Mouse (Mus musculus) embryo, embryonic 11 days (tissue): ENCODE results near the gene Gm10401.
A peak's percentile ranks its signal among the peaks of the same experiment; 100 is the strongest.
"Not testable (repeated sequence)": the region's sequence is repeated elsewhere in the genome, so short reads cannot be mapped to it uniquely, and the experiment has no call there.

Experiments
- DNase-seq: peaks from one replicate; pipeline ENCODE4 v3.0.0-alpha.2; 2015

The Gm10401 gene

DNA sequence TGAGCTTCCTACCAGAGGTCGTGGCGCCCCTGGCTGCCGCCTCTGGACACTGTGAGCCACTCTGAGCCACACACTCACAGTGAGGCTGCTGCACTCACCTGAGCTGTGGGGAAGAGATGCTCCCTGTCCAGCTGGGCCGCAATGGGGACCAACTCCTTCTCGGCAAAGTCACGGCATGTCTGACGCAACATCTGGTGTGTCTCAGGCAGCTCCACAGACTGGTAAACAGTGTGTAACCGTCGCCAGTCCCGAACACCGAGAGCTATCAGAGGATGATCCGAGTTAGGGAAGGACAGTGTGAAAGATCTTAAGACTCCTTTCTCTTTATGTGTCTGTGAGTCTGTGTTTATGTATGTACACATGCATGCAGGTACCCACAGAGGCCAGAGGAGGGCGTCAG, 19.4 kb upstream of the Gm10401 start:
- no peak for DNase-seq

- DNase-seq: no peak
These were observed 18.3 kb upstream of the Gm10401 start for GRCm38 (mm10) chr5:115116426-115116825.

- no peak for DNase-seq
These were observed 16.4 kb upstream of the Gm10401 start for GRCm38 (mm10) chr5:115114501-115114900.

GRCm38 (mm10) chr5:115113244-115113643, 15.1 kb upstream of the Gm10401 start:
- no peak for DNase-seq

DNA sequence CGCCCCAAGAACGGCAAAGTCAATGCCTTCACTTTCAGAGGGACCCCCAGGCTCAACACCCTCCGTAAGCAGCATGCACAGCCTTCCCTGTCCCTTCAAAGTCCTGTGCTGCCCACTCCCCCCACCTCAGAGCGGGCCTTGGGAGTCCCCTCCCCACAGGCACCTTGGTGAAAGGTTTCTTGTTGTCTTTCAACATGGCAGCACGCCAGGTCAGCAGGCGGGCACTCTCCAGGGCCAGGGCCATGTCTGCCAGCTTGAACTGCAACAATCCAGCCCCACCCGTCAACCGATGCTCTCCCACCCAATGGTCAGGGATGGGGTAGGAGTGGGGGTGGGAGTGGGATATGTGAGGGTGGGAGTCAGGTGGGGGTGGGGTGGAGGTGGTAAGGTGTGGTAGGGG, 13.1 kb upstream of the Gm10401 start:
- DNase-seq: no peak

DNA sequence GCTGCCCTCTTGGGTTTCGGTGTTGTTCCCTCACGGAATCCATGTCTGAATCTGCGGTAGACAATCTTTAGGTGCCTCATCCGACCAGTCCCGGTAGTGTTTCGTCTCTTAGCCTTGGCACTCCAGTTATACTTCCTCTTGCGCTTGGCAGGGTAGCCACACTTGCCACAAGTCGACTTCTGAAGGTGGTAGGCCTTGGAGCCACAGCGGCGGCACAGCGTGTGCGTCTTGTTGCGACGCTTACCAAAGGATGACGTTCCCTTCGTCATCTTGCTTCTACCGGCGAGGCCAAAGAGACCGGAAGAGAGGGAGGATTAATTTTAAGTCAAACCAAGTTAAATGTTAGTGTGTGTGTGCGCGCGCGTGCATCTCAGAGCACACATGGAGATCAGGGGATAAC, 5.2 kb upstream of the Gm10401 start:
- DNase-seq: not testable (repeated sequence)

DNA sequence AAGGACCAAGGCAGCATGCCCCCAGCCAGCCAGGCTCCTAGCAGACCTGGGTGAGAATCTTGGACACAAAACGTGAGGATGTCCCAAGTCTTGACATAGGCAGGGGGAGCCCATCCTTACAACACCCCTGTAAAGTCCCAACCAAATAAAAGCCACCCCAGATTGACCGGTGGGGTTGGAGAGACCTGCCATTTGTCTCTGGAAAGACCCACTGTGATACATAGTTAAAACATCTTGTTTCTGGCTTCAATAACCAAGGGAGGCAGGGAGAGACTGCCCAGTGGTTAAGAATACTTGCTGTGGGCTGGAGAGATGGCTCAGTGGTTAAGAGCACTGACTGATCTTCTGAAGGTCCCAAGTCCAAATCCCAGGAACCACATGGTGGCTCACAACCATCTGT, 4.1 kb upstream of the Gm10401 start:
- DNase-seq: no peak

GRCm38 (mm10) chr5:115100473-115100872, 2.4 kb upstream of the Gm10401 start:
- DNase-seq: no peak

GRCm38 (mm10) chr5:115099991-115100390, 1.9 kb upstream of the Gm10401 start:
- no peak for DNase-seq

GRCm38 (mm10) chr5:115099530-115099929, 1.4 kb upstream of the Gm10401 start:
- no peak for DNase-seq

DNA sequence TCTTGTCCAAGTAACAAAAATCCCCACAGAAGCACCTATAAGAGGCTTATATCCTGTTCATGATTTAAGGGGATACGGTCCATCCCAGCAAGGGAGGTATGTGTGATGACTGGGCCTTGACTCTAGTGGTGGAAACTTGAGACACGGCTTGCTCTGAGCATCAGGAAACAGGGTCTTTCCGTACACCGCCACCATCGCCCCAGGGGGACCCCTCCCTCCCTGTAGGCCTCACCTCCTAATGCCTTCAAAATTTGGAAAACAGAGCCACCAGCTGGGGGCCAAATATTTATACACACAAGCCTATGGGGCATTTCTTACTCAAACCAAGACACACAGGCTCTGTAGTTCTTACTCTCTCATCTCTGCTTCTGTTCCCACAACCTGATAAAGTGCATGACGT, 6.3 kb downstream of the Gm10401 start:
- DNase-seq: no peak

DNA sequence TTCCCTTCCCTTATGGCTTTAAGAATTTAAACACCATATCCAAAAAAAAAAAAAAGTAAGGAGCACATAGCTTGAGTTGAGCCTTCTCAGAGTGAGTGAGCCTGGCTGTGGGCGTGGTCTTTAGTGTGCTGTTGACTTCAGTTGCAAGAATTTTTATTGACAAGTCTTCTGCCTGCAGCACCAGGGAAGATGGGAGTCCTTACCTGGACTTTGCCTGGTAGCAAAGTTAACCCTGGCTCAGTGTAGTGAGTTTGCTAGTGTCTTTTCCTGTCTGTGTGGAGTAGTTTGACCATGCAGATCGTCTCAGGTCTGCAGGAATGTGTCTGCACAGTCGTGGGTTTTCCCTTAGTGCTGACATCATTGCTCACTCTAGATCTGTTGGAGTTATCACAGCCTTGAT, 7.1 kb downstream of the Gm10401 start:
- no peak for DNase-seq

DNA sequence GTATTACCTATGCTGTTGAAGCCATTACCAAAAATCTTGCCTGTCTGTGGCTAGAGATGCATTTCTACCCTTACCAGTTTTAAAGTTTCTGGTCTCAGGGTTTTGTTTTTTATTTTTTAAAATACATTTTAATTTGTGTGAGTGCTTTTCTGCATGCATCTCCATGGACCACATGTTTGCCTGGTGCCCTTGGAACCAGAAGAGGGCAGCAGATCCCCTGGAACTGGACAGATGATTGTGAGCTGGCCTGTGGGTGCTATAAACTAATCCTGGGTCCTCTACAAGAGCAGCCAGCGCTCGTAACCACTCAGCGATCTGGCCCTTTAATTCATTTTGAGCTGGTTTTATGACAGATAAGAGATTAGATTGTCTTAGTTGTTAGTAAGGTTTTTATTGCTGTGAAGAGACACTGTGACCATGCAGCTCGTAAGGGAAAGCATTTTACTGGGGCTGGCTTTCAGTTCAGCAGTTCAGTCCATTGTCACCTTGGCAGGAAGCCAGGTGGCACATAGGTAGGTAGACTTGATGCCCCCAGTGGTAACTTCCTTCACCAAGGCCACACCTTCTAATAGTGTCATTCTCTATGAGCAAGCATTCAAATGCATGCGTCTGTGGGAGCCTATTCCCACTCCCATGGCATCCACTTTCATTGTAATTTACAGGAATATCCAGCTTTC, 8.4 kb downstream of the Gm10401 start:
- no peak for DNase-seq

DNA sequence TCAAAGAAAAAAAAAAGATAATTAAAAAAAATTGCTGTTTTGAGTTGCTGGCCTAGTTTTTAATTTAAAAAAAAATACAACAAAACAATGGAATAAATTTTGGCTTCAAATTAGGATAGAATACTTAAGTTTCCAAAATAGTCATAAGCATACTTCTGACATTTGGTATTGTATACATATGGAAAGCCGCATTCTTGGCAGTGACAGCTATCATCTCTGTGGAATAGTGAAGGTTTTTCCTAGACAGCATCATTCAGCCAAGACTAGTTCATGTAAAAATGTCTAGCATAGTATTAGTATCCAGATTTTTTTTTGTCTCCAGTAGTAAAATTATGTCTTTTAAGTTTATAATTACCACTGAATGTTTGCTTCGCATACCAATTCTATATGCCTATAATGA, 12.4 kb downstream of the Gm10401 start:
- DNase-seq: no peak

- no peak for DNase-seq
These were observed 14.6 kb downstream of the Gm10401 start for GRCm38 (mm10) chr5:115083492-115083891.

DNA sequence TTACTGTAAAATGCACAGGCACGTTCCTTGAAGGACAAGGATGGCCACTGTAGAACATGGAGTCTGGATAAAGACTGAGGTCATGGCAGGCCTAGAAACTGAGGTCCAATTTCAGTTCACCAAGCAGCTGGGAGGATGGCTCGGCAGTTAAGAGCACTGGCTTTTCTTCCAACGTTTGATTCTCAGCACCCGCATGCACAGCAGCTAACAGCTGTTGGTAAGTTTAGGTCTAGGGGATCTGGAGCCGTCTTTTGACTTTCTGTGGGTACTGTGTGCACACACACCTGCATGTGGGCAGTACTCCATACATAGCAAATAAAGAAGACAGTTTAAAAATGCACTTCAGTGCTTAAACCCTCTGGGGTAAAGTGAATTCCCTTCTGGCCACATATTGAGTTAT, 16.5 kb downstream of the Gm10401 start:
- no peak for DNase-seq

GRCm38 (mm10) chr5:115076144-115076901, 21.8 kb downstream of the Gm10401 start:
- peak; percentile 62 for DNase-seq

GRCm38 (mm10) chr5:115074749-115075148, 23.3 kb downstream of the Gm10401 start:
- no peak for DNase-seq

- not testable (repeated sequence) for DNase-seq
These were observed 24.8 kb downstream of the Gm10401 start for GRCm38 (mm10) chr5:115073306-115073705.

GRCm38 (mm10) chr5:115072143-115072542, 26.0 kb downstream of the Gm10401 start:
- no peak for DNase-seq

DNA sequence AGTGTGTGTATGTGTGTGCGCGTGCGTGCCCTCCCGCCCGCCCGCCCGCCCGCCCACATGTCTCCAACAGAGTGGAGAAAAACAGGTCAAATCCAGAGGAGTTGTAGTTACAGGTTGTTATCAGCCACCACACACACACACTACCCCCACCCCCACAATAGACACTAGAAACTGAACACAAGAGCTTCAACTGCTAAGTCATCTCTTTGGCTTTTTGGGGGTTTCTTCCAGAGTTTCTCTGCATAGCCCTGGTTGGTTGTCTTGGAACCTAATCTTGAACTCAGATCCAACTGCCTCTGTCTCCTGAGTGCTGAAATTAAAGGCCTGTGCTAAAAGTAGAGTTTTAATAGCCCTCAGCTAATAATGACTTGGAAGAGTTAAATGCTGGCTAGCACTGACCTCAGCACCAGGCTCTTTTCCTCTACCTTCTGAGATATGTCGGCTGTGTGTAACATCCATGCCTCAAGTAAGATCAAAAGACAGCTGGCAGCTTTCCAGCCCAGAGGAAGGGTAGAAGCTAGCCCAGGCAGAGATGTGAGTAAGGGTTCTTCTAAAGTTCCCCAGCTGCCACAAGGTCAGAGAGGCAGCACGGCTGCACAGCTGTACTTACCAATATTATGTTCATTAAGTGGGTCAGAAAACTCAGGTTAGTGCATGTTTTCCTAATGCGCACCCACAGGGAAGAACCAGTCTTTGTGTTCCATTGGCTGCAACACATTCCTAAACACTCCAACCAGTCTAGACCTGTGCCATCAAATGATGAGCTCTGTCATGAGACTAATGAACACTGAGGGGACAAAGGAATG, 26.8 kb downstream of the Gm10401 start:
- no peak for DNase-seq

- DNase-seq: no peak
These were observed 27.6 kb downstream of the Gm10401 start for GRCm38 (mm10) chr5:115070457-115070856.

GRCm38 (mm10) chr5:115069611-115070010, 28.5 kb downstream of the Gm10401 start:
- DNase-seq: no peak
